Mouse (Mus musculus): ENCODE data around the gene 1700088E04Rik.

Gene 1700088E04Rik

GRCm38 (mm10) chr15:79130782-79131181, 10.3 kb downstream of the 1700088E04Rik start:
- DNase-seq (ENCODE audit: low spot score): no peak

- no peak for DNase-seq (ENCODE audit: low spot score)
These were observed 11.7 kb downstream of the 1700088E04Rik start for GRCm38 (mm10) chr15:79129311-79129710.

DNA sequence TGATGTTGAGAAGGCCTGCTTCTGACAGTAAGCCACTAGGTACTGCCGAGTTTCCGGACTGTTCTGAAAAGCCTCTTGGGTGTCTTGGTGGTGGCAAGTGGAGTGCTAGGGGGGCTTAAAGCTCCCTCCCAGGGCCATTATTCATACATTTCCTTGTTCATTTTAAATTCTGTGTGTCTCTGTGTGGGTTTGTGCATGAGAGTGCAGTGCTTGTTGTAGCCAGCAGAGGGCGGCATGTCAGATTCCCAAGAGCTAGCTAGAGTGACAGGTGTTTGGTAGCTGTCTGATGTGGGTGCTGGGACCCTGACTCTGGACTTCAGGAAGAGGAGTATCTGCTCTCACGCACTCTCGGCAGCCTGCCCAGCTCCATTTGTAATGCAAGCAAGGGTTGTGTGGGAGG, 12.8 kb downstream of the 1700088E04Rik start:
- no peak for DNase-seq (ENCODE audit: low spot score)

GRCm38 (mm10) chr15:79127101-79127500, 14.0 kb downstream of the 1700088E04Rik start:
- no peak for DNase-seq (ENCODE audit: low spot score)

GRCm38 (mm10) chr15:79126217-79126932, 14.7 kb downstream of the 1700088E04Rik start:
- DNase-seq (ENCODE audit: low spot score): peak; percentile 47

GRCm38 (mm10) chr15:79124331-79124875, 16.6 kb downstream of the 1700088E04Rik start:
- DNase-seq (ENCODE audit: low spot score): no peak

- DNase-seq (ENCODE audit: low spot score): no peak
These were observed 17.3 kb downstream of the 1700088E04Rik start for GRCm38 (mm10) chr15:79123751-79124150.

GRCm38 (mm10) chr15:79122546-79122945, 18.5 kb downstream of the 1700088E04Rik start:
- no peak for DNase-seq (ENCODE audit: low spot score)

DNA sequence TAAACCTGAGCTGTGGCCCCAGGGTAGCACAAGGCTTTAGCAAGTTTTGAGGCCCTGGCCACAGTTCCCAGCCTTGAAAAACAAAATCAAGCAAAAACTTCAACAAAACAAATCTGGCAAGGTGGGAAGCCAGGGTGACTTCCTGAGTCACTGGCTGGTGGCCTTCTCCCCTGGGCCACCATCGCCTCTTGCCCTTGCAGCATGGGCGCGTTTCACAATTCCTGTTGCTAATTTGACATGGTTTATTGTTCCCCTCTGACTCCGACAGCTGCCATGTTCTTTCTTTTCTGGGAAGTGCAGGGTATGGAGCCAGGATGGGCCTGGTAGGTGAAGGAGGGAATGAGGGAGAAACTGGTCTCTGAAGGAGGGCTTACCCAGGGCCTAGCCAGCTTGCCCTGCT, 18.9 kb downstream of the 1700088E04Rik start:
- no peak for DNase-seq (ENCODE audit: low spot score)

GRCm38 (mm10) chr15:79119491-79119890, 21.6 kb downstream of the 1700088E04Rik start:
- DNase-seq (ENCODE audit: low spot score): no peak

DNA sequence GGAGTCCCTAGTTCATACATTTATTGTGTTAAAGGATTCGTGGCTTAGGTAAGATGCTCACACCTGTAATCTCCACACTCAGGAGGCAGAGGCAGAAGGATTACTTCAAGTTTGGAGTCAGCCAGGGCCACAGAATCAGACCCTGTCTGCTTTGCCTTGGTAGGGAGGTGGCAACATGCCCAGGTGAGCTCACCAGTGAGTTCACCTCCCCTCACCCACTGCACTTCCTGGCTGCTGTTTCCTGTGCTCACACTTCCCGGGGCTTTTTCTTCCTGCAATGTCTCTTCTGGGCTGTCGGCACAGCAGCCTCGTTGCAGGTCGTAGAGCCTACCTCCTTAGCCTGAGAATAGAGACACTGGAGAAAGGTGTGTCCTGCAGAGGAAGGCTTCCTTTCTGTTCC, 25.8 kb downstream of the 1700088E04Rik start:
- no peak for DNase-seq (ENCODE audit: low spot score)

DNA sequence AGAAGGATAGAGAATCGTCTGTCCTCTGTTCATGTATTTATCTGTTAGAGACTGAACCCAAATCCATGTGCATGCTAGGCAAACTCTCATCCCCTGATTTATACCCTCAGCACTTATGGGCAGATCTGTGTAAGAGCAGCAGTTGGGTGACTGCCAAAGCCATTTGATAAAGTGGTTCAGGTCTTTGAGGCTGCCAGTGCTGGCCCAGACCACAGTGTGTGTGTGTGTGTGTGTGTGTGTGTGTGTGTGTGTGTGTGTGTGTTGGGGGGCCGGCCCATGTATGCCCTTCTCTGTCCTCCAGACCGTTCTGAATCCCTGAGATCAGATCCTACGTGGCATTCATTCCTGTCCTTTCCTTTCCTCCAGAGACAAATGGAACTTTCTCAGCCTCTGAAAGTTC, 29.3 kb downstream of the 1700088E04Rik start:
- no peak for DNase-seq (ENCODE audit: low spot score)

GRCm38 (mm10) chr15:79110528-79110927, 30.5 kb downstream of the 1700088E04Rik start:
- DNase-seq (ENCODE audit: low spot score): no peak

DNA sequence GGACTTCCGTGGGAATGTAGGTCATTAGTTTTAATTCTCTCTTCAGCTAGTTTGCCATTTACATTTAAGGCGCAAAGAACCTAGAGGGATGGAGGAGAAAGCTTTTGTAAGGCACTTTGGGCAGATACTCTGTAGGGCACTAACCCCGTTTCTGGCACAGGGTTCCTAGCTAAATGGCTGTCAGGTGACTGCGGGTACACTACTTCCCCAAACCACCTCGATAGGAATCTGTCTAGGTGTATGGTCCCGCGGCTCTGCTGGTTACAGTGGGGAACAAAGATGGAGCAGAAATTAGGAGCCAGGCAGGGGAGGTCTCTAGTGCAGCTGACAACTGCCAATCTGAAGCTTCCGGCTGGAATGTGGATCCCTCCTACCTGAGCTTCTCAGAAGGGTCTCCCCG, 31.0 kb downstream of the 1700088E04Rik start:
- DNase-seq (ENCODE audit: low spot score): no peak

DNA sequence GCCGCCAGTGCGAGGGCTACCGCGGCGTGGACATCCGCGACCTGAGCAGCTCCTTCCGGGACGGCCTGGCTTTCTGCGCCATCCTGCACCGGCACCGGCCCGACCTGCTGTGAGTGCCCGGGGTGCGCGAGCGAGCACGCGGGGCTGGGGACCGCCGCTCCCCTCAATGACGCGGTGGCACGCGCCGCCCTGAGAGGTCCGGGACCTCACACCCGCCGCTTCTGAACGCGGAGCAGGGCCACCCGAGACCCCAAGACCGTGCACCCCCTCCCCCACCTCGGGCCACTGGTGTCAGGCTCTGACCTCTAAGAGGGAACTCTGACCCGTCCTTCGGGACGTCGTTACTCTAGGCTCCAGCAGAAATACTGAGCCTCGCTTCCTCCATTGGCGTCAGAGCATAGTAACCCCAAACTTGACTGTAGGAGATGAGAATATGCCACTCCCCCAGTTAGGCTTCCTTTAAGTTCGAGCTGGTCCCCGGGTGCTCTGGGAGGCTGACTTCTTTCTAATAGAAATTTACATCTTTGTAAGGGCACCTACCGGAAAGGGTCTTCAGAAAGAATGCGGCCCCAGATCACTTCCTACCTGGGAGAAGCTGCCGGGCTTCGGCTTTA, 31.6 kb downstream of the 1700088E04Rik start:
- no peak for DNase-seq (ENCODE audit: low spot score)

GRCm38 (mm10) chr15:79108421-79109320, 32.4 kb downstream of the 1700088E04Rik start, which contains the start of gene Micall1:
TSS of gene Micall1 (plus strand) at chr15:79108898.
- peak; percentile 82 for DNase-seq (ENCODE audit: low spot score)

GRCm38 (mm10) chr15:79107966-79108365, 33.1 kb downstream of the 1700088E04Rik start:
- no peak for DNase-seq (ENCODE audit: low spot score)

DNA sequence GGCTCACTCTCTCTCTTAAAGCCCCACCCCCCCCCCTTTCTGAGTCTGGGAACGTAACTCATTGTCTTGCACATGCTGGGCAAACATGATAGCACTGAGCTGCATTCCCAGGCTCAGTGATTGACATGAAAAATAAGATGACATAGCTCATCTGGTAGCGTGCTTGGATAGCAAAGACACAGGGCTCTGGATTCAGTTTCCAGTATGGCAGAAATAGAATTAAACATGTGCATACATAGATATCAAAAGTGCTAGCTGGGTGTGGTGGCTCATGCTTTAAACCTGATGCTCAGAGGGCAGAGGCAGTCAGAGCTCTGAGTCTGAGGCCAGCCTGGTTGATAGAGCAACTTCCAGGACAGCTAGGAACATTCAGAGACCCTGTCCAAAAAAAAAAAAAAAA, 35.2 kb downstream of the 1700088E04Rik start:
- DNase-seq (ENCODE audit: low spot score): no peak

- DNase-seq (ENCODE audit: low spot score): no peak
These were observed 37.8 kb downstream of the 1700088E04Rik start for GRCm38 (mm10) chr15:79103264-79103663.

GRCm38 (mm10) chr15:79101531-79101930, 39.5 kb downstream of the 1700088E04Rik start:
- no peak for DNase-seq (ENCODE audit: low spot score)

DNA sequence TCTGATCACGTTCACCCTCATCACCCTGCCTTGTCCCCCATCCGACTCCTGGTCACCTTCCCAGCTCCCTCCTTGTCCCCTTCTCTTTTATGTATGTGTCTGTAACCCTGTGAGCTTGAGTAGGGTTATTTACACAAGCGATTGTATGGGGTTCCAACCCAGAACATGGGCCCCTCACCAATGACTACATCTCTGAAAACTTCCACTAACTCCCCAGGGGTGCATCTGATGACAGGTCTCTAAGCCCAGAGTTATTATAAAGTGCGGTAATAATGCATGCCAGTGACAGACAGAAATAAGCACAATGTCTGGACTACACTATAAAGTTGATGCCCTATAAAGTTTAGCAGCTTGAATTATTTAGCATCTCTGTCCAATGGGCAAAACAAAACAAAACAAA, 40.7 kb downstream of the 1700088E04Rik start:
- DNase-seq (ENCODE audit: low spot score): no peak

GRCm38 (mm10) chr15:79099456-79099855, 41.6 kb downstream of the 1700088E04Rik start:
- no peak for DNase-seq (ENCODE audit: low spot score)

Data from urinary bladder, postnatal 25 days (tissue).